Comparison of ENCODE assay signal across 25 mouse cellular contexts in the genomic region with DNA sequence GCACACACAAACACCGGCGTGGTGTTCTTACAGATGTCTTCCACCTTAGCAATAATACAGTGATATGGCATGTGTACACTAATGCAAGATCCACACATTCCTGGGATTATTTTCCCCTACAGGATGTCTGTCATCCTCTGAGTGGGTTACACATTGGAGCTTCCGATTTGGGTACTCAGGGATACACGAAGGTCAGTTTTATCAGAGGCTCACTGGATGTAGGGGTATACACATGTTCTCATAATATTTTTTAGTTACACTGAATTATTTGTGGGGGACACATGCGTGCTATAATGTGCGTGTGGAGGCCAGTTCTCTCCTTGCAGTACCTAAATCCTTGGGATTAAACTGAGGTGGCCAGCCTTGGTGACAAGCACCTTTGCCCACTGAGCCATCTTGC. TPM values are rescaled to one million over a fixed set of nuclear protein-coding genes. Genes with fewer than 3 reads are reported as not detected.
DNase-seq lines count a peak whose midpoint lies in the region; ATAC-seq lines count a peak whose summit lies in the region.
"Had no signal": no experiment of that assay in that cellular context is flagged by ENCODE, and none has a peak within 500 bp of the region (broad histone marks: within the 10 kb centered on the region; RNA-seq: fewer than 3 reads in every experiment).

No protein-coding gene starts in this region.

- H3K4me2 ChIP-seq in forebrain, embryonic 13.5 days, result no peak overlapping the region
- H3K4me2 ChIP-seq in heart, embryonic 16.5 days (ENCODE audit: low read depth, low read length), result peak overlapping the region; percentile 54
- H3K4me2 ChIP-seq in midbrain, embryonic 11.5 days, result no peak overlapping the region
- no peak overlapping the region for H3K4me2 ChIP-seq in midbrain, embryonic 15.5 days
- peak overlapping the region; percentile 28; the same call in 1 of the 2 replicates for H3K4me2 ChIP-seq in limb, embryonic 15.5 days
- no peak overlapping the region for H3K4me2 ChIP-seq in kidney, embryonic 16.5 days (replicated peaks; ENCODE audit: low read depth, low read length)
- H3K4me2 ChIP-seq: forebrain, embryonic 12.5 days had no signal

- no peaks in the 10 kb centered on the region for H3K9me3 ChIP-seq in forebrain, embryonic 13.5 days (replicated peaks)
- no peaks in the 10 kb centered on the region for H3K9me3 ChIP-seq in forebrain, embryonic 10.5 days
- no peaks in the 10 kb centered on the region for H3K9me3 ChIP-seq in heart, embryonic 16.5 days (replicated peaks; ENCODE audit: control insufficient read depth, low read length)
- no peaks in the 10 kb centered on the region for H3K9me3 ChIP-seq in midbrain, embryonic 11.5 days (ENCODE audit: control insufficient read depth, low read length)
- no peaks in the 10 kb centered on the region for H3K9me3 ChIP-seq in midbrain, embryonic 15.5 days
- H3K9me3 ChIP-seq in limb, embryonic 15.5 days, result no peaks in the 10 kb centered on the region
- no peaks in the 10 kb centered on the region for H3K9me3 ChIP-seq in kidney, embryonic 16.5 days (ENCODE audit: low read length)
- H3K9me3 ChIP-seq: forebrain, embryonic 12.5 days; liver, embryonic 12.5 days; midbrain, embryonic 10.5 days had no signal

- H3K4me3 ChIP-seq in forebrain, embryonic 13.5 days, result no peak overlapping the region
- H3K4me3 ChIP-seq in forebrain, embryonic 10.5 days, result no peak overlapping the region
- H3K4me3 ChIP-seq in heart, embryonic 16.5 days (ENCODE audit: low read length), result peak overlapping the region; percentile 31
- H3K4me3 ChIP-seq in midbrain, embryonic 11.5 days (ENCODE audit: low read depth, low read length), result no peak overlapping the region
- no peak overlapping the region for H3K4me3 ChIP-seq in midbrain, embryonic 15.5 days
- no peak overlapping the region; the same call in 1 of the 2 replicates for H3K4me3 ChIP-seq in limb, embryonic 15.5 days
- H3K4me3 ChIP-seq in kidney, embryonic 16.5 days (ENCODE audit: low read length), result no peak overlapping the region
- H3K4me3 ChIP-seq: forebrain, embryonic 12.5 days; liver, embryonic 12.5 days; midbrain, embryonic 10.5 days had no signal

- H3K36me3 ChIP-seq in forebrain, embryonic 13.5 days (ENCODE audit: poor library complexity, severe bottlenecking), result no peaks in the 10 kb centered on the region
- H3K36me3 ChIP-seq in forebrain, embryonic 10.5 days (replicated peaks), result no peaks in the 10 kb centered on the region
- no peaks in the 10 kb centered on the region for H3K36me3 ChIP-seq in heart, embryonic 16.5 days (ENCODE audit: control insufficient read depth, insufficient read depth)
- H3K36me3 ChIP-seq in midbrain, embryonic 11.5 days (ENCODE audit: control insufficient read depth, insufficient read depth, low read length), result no peaks in the 10 kb centered on the region
- no peaks in the 10 kb centered on the region for H3K36me3 ChIP-seq in midbrain, embryonic 15.5 days (replicated peaks)
- no peaks in the 10 kb centered on the region for H3K36me3 ChIP-seq in limb, embryonic 15.5 days
- no peaks in the 10 kb centered on the region for H3K36me3 ChIP-seq in kidney, embryonic 16.5 days (ENCODE audit: insufficient read depth, low read length)
- H3K36me3 ChIP-seq: forebrain, embryonic 12.5 days; liver, embryonic 12.5 days; midbrain, embryonic 10.5 days had no signal

- H3K27me3 ChIP-seq in forebrain, embryonic 13.5 days, result peaks cover 98% of the 10 kb centered on the region
- peaks cover 100% of the 10 kb centered on the region for H3K27me3 ChIP-seq in forebrain, embryonic 10.5 days (ENCODE audit: poor library complexity, severe bottlenecking)
- H3K27me3 ChIP-seq in heart, embryonic 16.5 days (ENCODE audit: control insufficient read depth, insufficient read depth, low read length), result peaks cover 73% of the 10 kb centered on the region
- peaks cover 99% of the 10 kb centered on the region for H3K27me3 ChIP-seq in midbrain, embryonic 11.5 days (ENCODE audit: control insufficient read depth, insufficient read depth, low read length)
- peaks cover 88% of the 10 kb centered on the region for H3K27me3 ChIP-seq in midbrain, embryonic 15.5 days (replicated peaks)
- peaks cover 93% of the 10 kb centered on the region for H3K27me3 ChIP-seq in limb, embryonic 15.5 days
- peaks cover 96% of the 10 kb centered on the region for H3K27me3 ChIP-seq in kidney, embryonic 16.5 days (ENCODE audit: insufficient read depth, low read length)

- WGBS in forebrain, embryonic 13.5 days, result 6% methylated on average over 6 of the region's 6 CpGs
- WGBS in forebrain, embryonic 10.5 days, result 5% methylated on average over 6 of the region's 6 CpGs
- WGBS in heart, embryonic 16.5 days, result 32% methylated on average over 6 of the region's 6 CpGs
- 6% methylated on average over 6 of the region's 6 CpGs for WGBS in midbrain, embryonic 11.5 days
- 5% methylated on average over 6 of the region's 6 CpGs for WGBS in midbrain, embryonic 15.5 days
- 34% methylated on average over 6 of the region's 6 CpGs for WGBS in limb, embryonic 15.5 days
- 14% methylated on average over 6 of the region's 6 CpGs for WGBS in kidney, embryonic 16.5 days

- peaks cover 13% of the 10 kb centered on the region; the same call in 1 of the 2 replicates for H3K4me1 ChIP-seq in forebrain, embryonic 13.5 days
- peaks cover 41% of the 10 kb centered on the region for H3K4me1 ChIP-seq in forebrain, embryonic 10.5 days
- H3K4me1 ChIP-seq in heart, embryonic 16.5 days (ENCODE audit: control insufficient read depth, insufficient read depth, low read length), result peaks cover 3% of the 10 kb centered on the region
- H3K4me1 ChIP-seq in midbrain, embryonic 11.5 days (ENCODE audit: control insufficient read depth, insufficient read depth, low read length), result peaks cover 6% of the 10 kb centered on the region
- H3K4me1 ChIP-seq in midbrain, embryonic 15.5 days, result peaks cover 18% of the 10 kb centered on the region
- peaks cover 34% of the 10 kb centered on the region for H3K4me1 ChIP-seq in limb, embryonic 15.5 days
- H3K4me1 ChIP-seq in kidney, embryonic 16.5 days (ENCODE audit: insufficient read depth, low read length), result peaks cover 17% of the 10 kb centered on the region; the same call in 1 of the 2 replicates
- H3K4me1 ChIP-seq: liver, embryonic 12.5 days had no signal

- 0 out of 2 replicates have a peak overlapping the region, but pooled peaks have one; percentile 26 for H3K9ac ChIP-seq in forebrain, embryonic 13.5 days
- peak overlapping the region; percentile 57; the same call in 1 of the 2 replicates for H3K9ac ChIP-seq in heart, embryonic 16.5 days (ENCODE audit: low read length)
- H3K9ac ChIP-seq in midbrain, embryonic 11.5 days (ENCODE audit: low read length), result no peak overlapping the region
- no peak overlapping the region for H3K9ac ChIP-seq in midbrain, embryonic 15.5 days
- H3K9ac ChIP-seq in limb, embryonic 15.5 days, result no peak overlapping the region
- H3K9ac ChIP-seq in kidney, embryonic 16.5 days (replicated peaks; ENCODE audit: low read length), result no peak overlapping the region
- H3K9ac ChIP-seq: forebrain, embryonic 12.5 days; liver, embryonic 12.5 days had no signal

- H3K27ac ChIP-seq in forebrain, embryonic 13.5 days, result no peak overlapping the region
- no peak overlapping the region for H3K27ac ChIP-seq in forebrain, embryonic 10.5 days
- H3K27ac ChIP-seq in heart, embryonic 16.5 days (ENCODE audit: low read length), result no peak overlapping the region
- H3K27ac ChIP-seq in midbrain, embryonic 11.5 days (ENCODE audit: low read depth, low read length), result no peak overlapping the region
- no peak overlapping the region for H3K27ac ChIP-seq in midbrain, embryonic 15.5 days
- no peak overlapping the region for H3K27ac ChIP-seq in limb, embryonic 15.5 days
- H3K27ac ChIP-seq in kidney, embryonic 16.5 days (ENCODE audit: low read length), result no peak overlapping the region
- H3K27ac ChIP-seq: forebrain, embryonic 12.5 days; liver, embryonic 12.5 days; macrophage; midbrain, embryonic 10.5 days; stomach, postnatal 0 days had no signal

- no peak for ATAC-seq in forebrain, embryonic 13.5 days
- ATAC-seq in heart, embryonic 16.5 days (replicated peaks; ENCODE audit: extremely low read depth, insufficient read depth, low FRiP score), result no peak
- no peak for ATAC-seq in midbrain, embryonic 11.5 days (ENCODE audit: low FRiP score)
- no peak for ATAC-seq in midbrain, embryonic 15.5 days (replicated peaks)
- ATAC-seq in limb, embryonic 15.5 days (ENCODE audit: insufficient number of reproducible peaks, low FRiP score, low TSS enrichment, low read depth), result no peak
- no peak for ATAC-seq in kidney, embryonic 16.5 days (ENCODE audit: low FRiP score, low TSS enrichment)
- ATAC-seq: activated CD4-positive, CD25-positive, alpha-beta regulatory T cell, adult 4 months; CD4-positive, CD25-positive, alpha-beta regulatory T cell, adult 4 months; liver, embryonic 12.5 days; Patski had no signal

- no peak for DNase-seq in forebrain, embryonic 10.5 days (ENCODE audit: extremely low spot score, low spot score)
- no peak for DNase-seq in heart, postnatal 4 days
- peak; percentile 93 for DNase-seq in midbrain, embryonic 11.5 days (ENCODE audit: low spot score, missing footprints)
- DNase-seq: cerebellum, adult 11 months; cerebellum, postnatal 10 days; heart, postnatal 36 days; right cerebral cortex, adult 18-20 months had no signal

RNA-seq across cellular contexts. Expression of gene Hand1, which starts 1.4 kb away (rescaled TPM):
- polyA plus RNA-seq in forebrain, embryonic 13.5 days (2015; fragmentation: Nextera tagmentation; extraction: Ambion mirVana), result not detected in 2 replicates
- polyA plus RNA-seq in forebrain, embryonic 10.5 days (2016; fragmentation: Nextera tagmentation; extraction: Ambion mirVana), result 0.14 TPM in 1 of 2 replicates, not detected in the other
- polyA plus RNA-seq in heart, embryonic 16.5 days (2015; fragmentation: Nextera tagmentation; extraction: Ambion mirVana), result 7.9 and 9.7 TPM in 2 replicates
- total RNA-seq in heart, postnatal 4 days (2021), result under 1 TPM; 0.74 to 0.81 TPM
- polyA plus RNA-seq in midbrain, embryonic 11.5 days (2014; fragmentation: Nextera tagmentation; extraction: Ambion mirVana), result not detected in 2 replicates
- not detected in 2 replicates for polyA plus RNA-seq in midbrain, embryonic 15.5 days (2015; fragmentation: Nextera tagmentation; extraction: Ambion mirVana)
- polyA plus RNA-seq in limb, embryonic 15.5 days (2015; fragmentation: Nextera tagmentation; extraction: Ambion mirVana), result 1.1 and 1.7 TPM in 2 replicates
- polyA plus RNA-seq in kidney, embryonic 16.5 days (2015; fragmentation: Nextera tagmentation; extraction: Ambion mirVana), result 0.97 and 1.8 TPM in 2 replicates
- total RNA-seq: gastrocnemius, postnatal 10 days; heart, postnatal 36 days; layer of hippocampus, postnatal 10 days; left cerebral cortex, postnatal 10 days; monocyte, adult 5-6 weeks had no signal
- polyA plus RNA-seq: activated CD4-positive, CD25-positive, alpha-beta regulatory T cell, adult 4 months; CD4-positive, CD25-positive, alpha-beta regulatory T cell, adult 4 months; forebrain, embryonic 12.5 days; kidney, embryonic 14.5 days; macrophage; midbrain, embryonic 10.5 days; Patski had no signal

RNA-seq across cellular contexts. Expression of gene Sap30l, which starts 32.6 kb away (rescaled TPM):
- polyA plus RNA-seq in forebrain, embryonic 13.5 days (2015; fragmentation: Nextera tagmentation; extraction: Ambion mirVana), result 6.8 and 7.4 TPM in 2 replicates
- polyA plus RNA-seq in forebrain, embryonic 10.5 days (2016; fragmentation: Nextera tagmentation; extraction: Ambion mirVana), result 6.4 and 7.7 TPM in 2 replicates
- 5.7 and 7.6 TPM in 2 replicates for polyA plus RNA-seq in heart, embryonic 16.5 days (2015; fragmentation: Nextera tagmentation; extraction: Ambion mirVana)
- 10 to 100 TPM; 31.9 to 36.7 TPM for total RNA-seq in heart, postnatal 4 days (2021)
- polyA plus RNA-seq in midbrain, embryonic 11.5 days (2014; fragmentation: Nextera tagmentation; extraction: Ambion mirVana), result 14.5 and 14.7 TPM in 2 replicates
- polyA plus RNA-seq in midbrain, embryonic 15.5 days (2015; fragmentation: Nextera tagmentation; extraction: Ambion mirVana), result 9.3 and 11.6 TPM in 2 replicates
- polyA plus RNA-seq in limb, embryonic 15.5 days (2015; fragmentation: Nextera tagmentation; extraction: Ambion mirVana), result 10.5 and 13.1 TPM in 2 replicates
- polyA plus RNA-seq in kidney, embryonic 16.5 days (2015; fragmentation: Nextera tagmentation; extraction: Ambion mirVana), result 6.1 and 7.1 TPM in 2 replicates

Comparison
In these comparisons a context has a peak if more than half of its experiments do, and no peak if none do; other contexts are left out.
1. H3K4me2 ChIP-seq: peak in heart, embryonic 16.5 days (single experiment) and limb, embryonic 15.5 days (single experiment); none in forebrain, embryonic 13.5 days (single experiment), midbrain, embryonic 11.5 days (single experiment), midbrain, embryonic 15.5 days (single experiment) and kidney, embryonic 16.5 days (single experiment).
2. H3K9ac ChIP-seq: peak in forebrain, embryonic 13.5 days (single experiment) and heart, embryonic 16.5 days (single experiment); none in midbrain, embryonic 11.5 days (single experiment), midbrain, embryonic 15.5 days (single experiment), limb, embryonic 15.5 days (single experiment) and kidney, embryonic 16.5 days (single experiment).